12 mouse cellular contexts compared by ENCODE assay signal in genomic region chr8:126105043-126105442, GRCm38 (mm10).
"Had no signal": no experiment of that assay in that cellular context is flagged by ENCODE, and none has a peak within 500 bp of the region (broad histone marks: within the 10 kb centered on the region; RNA-seq: fewer than 3 reads in every experiment).

No protein-coding gene starts in this region.

- ATAC-seq: intestine, postnatal 0 days; liver, postnatal 0 days; lung, postnatal 0 days; midbrain, embryonic 16.5 days had no signal

- DNase-seq: kidney, adult 2 months; kidney, postnatal 25 days; layer of hippocampus, adult 9-11 months; liver, postnatal 0 days; lung, embryonic 14.5 days; retina, postnatal 1 day; spleen, adult 18-20 months; thymus, adult 18-20 months; thymus, postnatal 36 days had no signal
